Mouse (Mus musculus) B cell, adult 67 days (primary cell): ENCODE data around the gene Ace2. TPM values are rescaled to one million over a fixed set of nuclear protein-coding genes. Genes with fewer than 3 reads are reported as not detected.

Source experiments
- total RNA-seq, 2 experiments: library from RNA; stranded (reverse); gene quantifications; 4 replicates each; pipeline ENCODE4 v1.2.4; 2023

The Ace2 gene
- not detected for total RNA-seq

GRCm38 (mm10) chrX:164139032-164139431, at the start of gene Ace2:
TSS of gene Ace2 (plus strand) at chrX:164139332.

Other genes starting within 250 kb of the Ace2 start
- 10 to 100 TPM; 20.6 to 33.3 TPM for gene Ap1s2, start 230.3 kb upstream of the Ace2 start, total RNA-seq
- gene Zrsr2, start 180.7 kb upstream of the Ace2 start, total RNA-seq, result 10 to 100 TPM; 70.2 to 70.8 TPM
- gene Car5b, start 111.3 kb upstream of the Ace2 start, total RNA-seq, result under 1 TPM in 1 of 2 experiments, not detected in 1; 0.27 TPM
- 10 to 100 TPM; 14.0 to 14.3 TPM for gene Siah1b, start 62.8 kb upstream of the Ace2 start, total RNA-seq
- gene Cltrn, start 50.5 kb upstream of the Ace2 start, total RNA-seq, result not detected
- gene Bmx, start 118.9 kb downstream of the Ace2 start, total RNA-seq, result not detected
- gene Pir, start 130.0 kb downstream of the Ace2 start, total RNA-seq, result not detected
- gene Vegfd, start 234.0 kb downstream of the Ace2 start, total RNA-seq, result not detected